Mouse (Mus musculus): ENCODE measurements around the gene Parp1.
"Not testable (repeated sequence)": the region's sequence is repeated elsewhere in the genome, so short reads cannot be mapped to it uniquely, and the experiment has no call there.

Gene Parp1

DNA sequence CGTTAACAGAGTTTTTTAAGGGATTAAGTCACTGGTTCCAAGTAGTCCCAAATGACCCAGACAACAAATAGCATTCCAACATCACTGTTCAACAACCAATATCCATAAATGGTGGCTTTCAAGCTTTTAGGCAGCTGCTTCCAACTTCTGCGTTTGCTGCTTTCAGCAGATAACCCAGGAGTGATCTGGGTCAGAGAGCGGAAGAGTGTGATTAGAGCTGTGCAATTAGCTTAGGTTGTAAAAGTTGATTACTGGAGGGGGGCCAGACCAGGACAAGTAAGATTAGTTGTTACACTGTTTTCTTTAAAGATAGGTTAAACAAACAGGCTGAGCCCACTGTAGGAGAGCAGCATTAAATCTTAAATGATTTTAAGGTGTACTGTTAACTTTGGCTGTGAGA, 7.5 kb upstream of the Parp1 start:
- no peak for DNase-seq

DNA sequence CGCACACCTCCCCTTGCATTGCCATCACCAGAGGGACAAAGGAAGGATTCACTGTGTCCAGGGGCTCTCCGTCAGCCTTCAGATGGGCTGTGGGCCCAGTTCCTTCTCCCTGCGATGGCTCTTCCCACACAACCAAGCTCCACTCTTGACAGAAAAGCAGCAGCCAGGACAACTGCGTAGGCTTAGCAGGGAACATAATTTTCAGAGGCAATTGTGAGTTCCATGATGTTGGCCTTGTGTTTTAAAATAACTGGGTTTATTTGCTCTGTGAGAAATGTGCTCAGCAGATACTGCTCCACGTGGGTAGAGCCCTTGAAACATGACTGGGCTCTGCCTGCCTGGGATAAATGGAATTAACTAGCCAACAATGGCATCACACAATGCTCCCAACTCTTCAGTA, 3.8 kb upstream of the Parp1 start:
- peak in 1 of 2 experiments; percentile 9 for DNase-seq

DNA sequence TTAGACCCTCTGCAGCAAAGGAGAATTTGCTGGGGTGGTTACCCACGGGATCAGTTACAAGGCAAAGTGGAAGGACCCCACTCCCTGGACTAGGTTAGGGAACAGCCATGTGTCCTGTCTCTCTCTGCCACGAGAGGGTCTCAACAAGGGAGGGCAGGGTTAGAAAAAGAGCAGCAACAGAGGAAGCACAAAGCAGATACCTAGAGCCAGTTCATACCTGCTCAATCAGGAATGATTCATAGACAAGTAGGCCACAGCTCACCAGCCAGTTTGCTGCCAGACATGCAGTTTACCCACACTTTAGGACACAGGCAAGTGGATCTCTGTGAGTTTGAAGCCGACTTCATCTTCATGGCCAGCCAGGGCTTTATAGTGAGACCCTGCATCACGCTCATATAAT, 963 bp upstream of the Parp1 start:
- DNase-seq: no peak

DNA sequence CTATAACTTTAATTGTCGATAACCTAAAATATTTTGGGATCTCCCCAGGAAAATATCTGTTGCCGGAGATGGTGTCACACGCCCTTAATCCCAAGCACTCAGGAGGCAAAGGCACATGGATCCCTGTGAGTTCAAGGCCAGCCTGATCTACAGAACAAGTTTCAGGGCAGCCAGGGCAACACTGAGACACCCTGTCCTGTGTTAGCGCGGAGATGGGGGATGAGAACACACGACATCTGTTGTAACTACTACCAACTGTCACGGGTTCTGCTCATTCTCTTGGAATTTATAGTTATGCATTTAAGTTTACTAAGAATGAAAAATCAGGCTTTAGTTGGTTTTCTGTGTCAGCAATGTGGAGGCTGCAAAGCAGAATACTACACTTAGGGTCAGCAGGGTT, 476 bp upstream of the Parp1 start:
- no peak for DNase-seq

DNA sequence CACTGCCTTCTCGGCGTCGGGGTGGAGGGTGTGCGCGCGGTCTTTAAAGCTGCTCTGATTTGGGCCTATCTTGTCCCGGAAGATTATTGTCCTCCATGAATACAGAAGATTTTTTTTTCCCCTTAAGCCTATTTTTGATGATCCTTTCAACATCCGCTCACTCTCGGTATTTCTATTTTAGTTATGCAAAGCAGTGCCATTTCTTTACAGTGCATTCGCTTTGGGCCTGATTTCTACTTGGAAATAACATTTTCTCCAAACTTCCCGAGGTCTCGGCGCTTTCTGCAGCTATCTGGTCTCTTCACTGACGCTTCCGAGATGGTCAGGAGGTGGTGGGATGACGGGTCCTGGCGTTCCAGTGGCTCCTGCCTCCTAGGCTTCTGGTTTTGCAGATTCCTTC, 729 bp downstream of the Parp1 start:
- no peak for DNase-seq

DNA sequence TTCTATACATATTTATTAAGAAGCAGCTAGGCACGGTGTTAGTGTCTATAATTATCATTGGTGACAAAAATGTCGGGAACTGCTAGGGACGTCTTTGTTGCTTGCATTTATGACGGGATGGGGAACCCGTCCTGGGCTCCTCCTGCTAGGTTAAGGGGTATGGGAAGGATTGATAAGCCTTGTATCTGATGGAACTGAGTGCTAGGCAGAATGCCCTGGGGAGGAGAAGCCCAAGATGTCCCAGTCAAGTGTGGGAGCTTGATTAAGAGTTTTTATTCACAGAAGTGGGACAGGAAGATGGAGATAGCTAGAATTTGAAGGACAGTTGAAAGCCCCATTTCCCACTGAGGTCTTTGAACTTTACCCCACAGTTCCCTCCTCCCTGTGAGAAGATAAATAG, 1.5 kb downstream of the Parp1 start:
- DNase-seq: no peak

DNA sequence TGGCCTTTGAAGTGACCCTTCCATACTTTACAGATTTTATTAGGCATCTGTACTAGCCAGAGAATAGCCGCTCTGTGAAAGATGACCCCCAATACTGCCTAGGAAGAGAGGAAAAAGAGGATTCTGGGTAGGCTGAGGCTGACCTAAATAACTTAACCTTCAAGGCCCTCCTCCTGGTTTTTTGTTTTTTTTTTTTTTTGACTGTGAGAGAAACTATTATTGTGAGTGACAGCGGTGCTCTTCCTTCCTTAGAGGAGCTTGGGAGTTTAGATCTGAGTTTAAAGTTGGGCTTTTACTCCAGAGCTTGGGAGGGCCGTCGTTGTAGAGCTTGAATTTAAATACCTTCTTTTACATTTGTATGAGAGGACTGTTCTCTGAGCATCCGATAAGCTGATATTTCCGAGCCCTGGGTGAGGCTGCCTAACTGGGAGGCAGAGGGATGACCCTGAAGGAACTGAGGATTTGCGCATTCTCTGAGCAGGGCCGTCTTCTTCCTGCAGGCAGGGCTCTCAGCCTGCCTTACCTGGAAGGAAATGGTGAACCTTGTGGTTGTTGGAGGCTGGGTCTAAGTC, 2.4 kb downstream of the Parp1 start:
- no peak for DNase-seq

DNA sequence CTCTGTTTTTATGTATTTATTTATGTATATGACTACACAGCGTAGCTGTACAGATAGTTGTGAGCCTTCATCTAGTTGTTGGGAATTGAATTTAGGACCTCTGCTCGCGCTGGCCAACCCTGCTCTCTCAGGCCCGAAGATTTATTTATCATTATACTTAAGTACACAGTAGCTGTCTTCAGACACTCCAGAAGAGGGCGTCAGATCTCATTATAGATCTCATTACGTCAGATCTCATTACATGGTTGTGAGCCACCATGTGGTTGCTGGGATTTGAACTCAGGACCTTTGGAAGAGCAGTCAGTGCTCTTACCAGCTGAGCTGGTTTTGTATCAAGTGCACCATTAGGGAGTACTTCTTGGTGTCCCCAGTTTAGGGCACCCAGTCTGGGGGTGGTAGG, 3.0 kb downstream of the Parp1 start:
- DNase-seq: not testable (repeated sequence)

DNA sequence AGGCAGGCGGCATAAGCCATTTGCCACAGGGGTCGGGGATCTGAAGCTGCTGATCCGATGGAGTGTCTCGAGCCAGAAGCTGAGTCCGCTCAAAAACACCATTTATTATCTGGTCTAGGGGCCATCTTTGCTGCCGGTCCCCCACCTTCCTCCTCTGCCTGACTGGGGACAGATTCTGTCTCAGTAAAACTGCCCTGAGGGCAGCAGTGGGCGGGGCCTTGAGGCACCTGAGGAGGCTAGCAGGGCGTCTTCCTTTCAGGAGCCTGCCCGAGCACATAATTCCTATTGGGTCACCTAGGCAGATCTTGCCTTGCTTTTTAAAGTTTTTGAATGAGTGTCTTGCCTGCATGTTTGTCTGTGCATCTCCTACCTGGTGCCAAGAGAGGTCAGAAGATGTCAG, 3.4 kb downstream of the Parp1 start:
- no peak for DNase-seq

DNA sequence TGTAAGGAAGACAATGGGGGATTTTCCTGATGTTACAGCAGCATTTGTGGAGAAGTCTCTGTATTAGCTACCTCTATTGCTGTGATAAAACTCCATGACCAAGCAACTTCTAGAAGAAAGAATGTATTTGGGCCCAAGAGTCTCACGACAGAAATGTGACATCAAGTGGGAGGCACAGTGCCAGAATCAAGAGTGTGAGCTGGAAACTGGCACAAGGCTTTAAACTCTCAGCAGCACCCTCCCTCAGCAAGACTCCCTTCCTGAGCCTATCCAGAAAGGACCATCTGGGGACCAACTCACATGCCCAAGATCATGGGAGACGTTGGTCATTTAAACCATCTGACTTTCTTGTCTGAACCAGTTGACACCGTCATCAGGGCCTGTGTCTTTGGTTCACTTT, 7.8 kb downstream of the Parp1 start:
- peak in 1 of 2 experiments; percentile 23 for DNase-seq

DNA sequence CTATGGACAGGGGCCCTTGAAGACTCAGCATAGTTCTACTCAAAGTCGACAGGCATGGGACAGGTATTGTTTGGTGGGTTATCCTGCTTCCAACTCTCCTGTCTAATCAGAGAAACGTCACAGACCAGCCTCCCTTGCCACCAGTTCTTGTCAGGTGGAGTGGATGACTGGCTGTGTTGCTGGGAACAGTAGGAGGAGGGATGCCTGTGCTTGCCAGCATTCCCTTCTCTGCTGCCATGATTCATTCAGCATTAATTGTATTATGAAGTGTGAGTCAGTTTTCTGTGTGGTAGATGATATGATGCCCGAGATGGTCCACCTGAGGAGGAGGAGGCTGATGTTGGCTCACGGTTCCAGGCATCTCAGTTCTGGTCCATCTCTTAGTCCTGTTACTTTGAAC, 9.1 kb downstream of the Parp1 start:
- no peak for DNase-seq

DNA sequence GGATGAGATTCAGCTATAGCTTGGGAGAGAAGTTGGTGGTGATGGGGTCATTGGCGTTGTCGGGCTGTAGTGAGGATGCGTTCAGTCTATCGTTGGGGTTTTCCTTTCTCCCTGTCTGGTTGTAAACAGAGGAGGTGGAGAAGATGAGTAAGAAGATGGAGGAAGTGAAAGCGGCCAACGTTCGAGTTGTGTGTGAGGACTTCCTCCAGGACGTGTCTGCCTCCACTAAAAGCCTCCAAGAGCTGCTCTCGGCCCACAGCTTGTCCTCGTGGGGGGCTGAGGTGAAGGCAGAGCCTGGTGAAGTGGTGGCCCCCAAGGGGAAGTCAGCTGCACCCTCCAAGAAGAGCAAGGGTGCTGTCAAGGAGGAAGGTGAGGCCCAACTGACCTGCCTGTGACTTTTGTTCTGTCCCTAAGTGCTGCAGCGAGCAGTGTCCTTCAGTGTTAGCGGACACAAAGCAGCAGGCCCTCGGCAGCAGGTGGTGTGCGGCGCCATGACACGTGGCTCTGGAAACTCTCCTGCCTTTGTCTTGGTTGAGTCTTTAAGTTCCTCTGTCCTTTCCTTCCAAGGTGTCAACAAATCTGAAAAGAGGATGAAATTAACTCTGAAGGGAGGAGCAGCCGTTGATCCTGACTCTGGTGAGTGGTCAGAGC, 19.2 kb downstream of the Parp1 start:
- DNase-seq: peak; percentile 34 to 51

DNA sequence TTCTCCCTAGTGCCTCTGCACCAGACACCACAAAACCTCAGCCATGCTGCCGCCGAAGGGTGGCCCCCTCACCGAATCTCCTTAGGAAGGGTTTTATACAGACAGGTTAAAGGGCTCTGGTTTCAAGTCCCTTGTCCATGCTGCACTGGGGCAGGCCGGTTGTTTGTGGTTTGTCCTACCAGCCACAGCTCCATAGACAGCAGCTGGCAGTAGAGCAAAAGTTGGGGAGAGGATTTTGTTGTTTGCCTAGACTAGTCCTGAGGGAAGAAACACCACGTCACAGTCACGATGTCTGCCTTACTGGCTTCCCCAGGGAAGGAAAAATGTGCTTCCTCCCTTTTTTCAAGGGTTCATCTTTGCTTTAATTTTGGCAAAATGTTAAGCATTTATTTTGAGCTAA, 31.9 kb downstream of the Parp1 start:
- DNase-seq: no peak

DNA sequence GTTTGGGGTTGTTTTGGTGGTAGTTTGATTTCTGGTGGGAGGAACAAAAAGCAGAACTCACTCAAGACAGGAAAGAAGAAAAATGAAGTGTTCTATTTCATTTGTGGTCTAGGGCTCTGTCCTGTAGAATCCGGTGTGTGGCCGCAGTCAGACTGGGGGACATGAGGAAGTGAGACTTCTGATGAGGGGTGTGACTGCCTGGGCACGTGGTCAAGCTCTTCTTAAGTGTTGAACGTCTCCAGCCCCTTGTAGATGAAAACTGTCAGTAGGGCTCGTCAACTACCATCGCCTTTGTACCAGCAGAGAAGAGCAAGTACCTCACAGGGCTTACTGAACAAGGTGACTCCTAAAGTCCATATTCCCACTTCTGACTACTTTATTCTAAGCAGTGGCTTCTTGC, 33.1 kb downstream of the Parp1 start:
- peak; percentile 25 to 40 for DNase-seq

DNA sequence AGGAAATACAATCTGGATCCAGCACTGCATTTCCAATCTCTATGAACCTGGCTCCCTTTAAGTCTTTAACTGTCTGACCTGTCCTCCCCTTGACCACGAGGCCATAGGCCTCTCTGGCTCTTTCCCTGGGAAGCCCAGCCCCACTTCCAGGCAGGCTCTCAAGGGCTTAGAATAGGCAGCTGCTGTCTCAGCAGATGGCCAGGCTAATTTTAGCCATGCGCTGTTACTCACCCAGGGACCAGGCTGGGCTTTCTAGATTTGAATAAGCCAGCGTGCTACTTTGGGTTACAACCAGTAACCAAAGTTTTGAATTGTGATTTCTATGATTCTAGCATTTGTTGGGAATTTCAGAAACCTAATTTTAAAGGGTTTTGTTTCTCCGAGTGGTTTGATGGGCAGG, 35.9 kb downstream of the Parp1 start:
- DNase-seq: peak in 1 of 2 experiments; percentile 29

DNA sequence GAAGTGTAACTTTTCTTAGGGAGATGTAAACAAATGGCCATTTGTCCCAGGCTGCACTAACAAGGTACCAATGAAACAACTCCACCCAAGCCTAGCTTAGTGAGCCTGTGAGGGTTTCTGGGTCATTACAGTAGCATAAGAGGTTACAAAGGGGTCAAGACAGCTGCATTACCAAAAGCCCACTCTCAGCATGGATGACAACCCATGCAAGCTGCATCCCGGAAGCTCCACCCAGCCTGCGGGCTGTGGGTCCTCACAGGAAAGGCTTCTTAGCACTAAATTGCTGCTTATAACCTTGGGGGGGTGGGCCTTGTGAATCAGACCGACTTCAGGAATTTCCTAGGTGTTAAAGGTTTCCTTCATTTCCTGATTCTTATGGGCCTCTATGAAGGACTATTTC, 37.4 kb downstream of the Parp1 start:
- DNase-seq: no peak

DNA sequence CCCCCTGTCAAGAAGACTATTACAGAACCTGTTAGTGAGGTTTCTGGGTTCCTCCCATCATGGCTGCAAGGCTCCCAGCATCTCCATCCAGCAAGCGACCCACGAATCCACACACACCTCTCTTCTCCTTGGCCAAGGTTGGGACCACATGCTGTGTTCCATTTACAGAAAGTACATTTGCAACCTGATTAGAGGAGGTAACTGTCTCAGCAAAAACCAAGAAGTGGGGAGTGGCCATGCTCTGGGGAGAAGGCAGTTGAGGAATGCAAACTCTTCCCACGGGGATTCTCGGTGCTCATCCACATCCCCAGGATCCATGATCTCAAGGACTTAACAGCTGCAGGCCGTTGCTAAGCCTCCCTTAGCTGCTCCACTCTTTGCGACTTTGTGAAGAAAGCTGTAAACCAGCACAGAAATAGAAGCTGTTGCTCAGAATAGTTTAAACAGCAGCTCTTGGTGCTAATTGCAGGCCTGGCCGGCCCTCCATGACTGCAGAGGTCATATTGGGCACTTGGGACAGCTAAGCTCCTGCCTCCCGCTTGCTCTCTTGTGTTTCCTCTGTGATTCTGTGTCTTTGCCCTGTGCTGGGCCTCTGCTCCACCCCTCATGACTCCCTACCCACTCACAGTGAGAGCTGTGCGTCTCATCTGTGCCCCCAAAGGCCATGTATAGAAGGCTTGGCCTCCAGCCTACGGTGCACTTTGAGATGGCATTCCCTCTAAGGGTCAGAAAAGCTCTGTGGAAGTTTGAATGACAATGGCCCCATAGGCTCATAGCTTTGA, 38.3 kb downstream of the Parp1 start:
- no peak for DNase-seq

DNA sequence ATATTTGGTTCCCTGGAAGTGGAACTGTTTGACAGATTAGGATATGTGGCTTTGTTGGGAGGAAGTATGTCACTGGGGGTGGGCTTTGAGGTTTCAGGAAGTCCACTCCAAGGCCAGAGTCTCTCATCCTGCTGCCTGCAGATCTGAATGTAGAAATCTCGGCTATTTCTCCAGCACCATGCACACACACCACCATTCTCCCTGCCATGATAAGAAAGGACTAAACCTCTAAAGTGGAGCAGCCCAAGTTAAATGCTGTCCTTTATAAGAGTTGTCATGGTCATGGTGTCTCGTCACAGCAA, 38.8 kb downstream of the Parp1 start:
- DNase-seq: no peak

DNA sequence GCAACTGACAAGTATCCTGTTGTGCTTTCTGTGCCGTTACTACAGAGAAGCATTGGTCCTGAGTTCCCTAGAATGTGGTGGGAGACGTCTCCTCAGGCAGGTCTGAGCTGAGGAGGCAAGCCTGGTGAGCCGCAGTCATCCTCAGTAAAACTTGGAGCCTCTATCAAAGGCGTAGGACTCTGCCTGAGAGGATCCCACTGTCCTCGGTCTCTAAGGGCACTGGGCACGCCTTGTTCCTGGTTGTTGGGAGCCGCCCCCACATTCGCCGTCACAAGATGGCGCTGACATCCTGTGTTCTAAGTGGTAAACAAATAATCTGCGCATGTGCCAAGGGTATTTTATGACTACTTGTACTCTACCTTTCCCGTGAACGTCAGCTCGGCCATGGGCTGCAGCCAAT, 43.1 kb downstream of the Parp1 start:
- not testable (repeated sequence) for DNase-seq

DNA sequence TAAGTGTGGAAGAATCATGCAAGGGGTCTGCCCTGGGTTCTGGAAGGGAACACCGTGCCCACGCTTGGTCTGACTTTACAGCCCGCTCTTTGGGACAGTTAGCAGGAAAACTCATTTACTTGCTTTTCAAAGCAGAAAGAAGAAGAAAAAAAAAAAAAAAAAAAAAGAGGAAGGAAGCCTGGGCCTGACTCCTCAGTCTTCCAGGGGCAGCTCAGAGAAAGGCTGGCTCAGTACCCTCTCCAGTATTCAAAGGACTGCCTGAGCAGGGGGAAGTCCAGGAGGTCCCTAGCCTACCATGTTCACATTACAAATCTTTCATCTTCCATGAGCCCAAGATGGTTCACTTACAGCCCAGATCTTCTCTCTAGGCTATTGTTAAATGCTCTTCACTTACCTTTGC, 48.0 kb downstream of the Parp1 start:
- DNase-seq: no peak

DNA sequence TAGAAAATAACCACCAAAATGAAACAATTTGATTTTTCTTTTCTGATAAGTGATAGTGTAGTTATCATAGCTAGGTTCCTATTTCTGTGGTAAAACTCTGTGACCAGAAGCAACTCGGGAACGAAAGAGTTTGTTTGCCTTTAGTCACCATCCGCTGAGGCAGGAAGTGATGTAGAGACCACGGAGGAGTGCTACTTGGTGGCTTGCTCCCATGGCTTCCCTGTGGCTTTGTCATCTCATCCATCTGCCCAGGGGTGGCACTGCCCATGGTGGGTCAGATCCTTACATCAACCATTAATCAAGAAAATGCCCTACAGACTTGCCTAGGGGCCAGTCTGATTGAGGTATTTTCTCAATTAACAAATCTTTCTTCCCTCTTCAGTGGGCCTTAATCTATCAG, 53.7 kb downstream of the Parp1 start:
- no peak for DNase-seq

DNA sequence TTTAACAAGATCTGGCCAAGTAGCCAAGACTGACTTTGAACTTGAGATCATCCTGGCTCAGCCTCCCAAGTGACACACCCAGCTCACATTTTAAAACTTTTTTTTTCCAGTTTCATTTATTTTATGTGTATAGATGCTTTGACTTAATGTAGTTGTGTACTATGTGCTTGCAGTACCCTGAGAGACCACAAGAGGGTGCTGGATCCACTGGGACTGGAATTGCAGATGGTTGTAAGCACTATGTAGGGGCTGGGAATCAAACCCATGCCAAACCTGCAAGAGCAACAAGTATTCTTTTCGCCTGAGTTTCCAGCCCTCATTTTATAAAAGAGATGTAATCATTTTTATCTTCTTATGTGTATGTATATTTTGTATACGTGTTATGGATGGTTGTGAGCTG, 55.2 kb downstream of the Parp1 start:
- no peak for DNase-seq

DNA sequence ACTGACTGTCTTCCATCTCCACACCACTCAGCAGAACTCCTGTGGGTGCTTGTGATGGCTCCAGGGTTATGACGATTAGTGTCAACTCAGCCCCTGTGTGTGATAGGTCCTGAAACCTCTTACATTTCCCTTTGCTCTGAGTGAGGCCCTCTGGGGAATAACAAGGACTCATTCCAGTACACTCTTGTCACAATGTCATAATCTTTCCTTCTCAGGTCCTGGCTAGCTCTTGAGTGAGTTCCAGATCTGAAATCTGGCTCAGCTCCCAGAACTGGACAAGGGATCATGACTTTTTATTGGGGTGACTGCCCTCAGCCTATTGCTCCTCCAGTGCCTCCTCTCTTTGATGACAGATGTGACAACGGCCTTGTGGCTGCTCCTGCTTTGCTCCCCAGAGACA, 57.4 kb downstream of the Parp1 start:
- peak; percentile 54 to 56 for DNase-seq

DNA sequence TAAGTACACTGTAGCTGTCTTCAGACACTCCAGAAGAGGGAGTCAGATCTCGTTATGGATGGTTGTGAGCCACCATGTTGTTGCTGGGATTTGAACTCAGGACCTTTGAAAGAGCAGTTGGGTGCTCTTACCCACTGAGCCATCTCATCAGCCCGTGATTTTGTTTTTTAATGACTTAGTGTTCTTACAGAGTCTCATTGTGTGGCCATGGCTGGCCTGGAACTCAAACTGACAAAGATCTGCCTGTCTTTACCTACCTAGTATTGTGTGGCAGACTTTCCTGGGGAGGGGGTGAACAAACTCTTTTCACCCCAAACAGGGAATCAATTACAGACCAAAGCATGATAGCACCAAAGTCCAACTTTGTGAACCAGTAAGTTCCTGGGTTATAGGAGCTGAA, 69.1 kb downstream of the Parp1 start:
- not testable (repeated sequence) for DNase-seq
